Mouse (Mus musculus) ES-Bruce4 (cell line): Measurements from ENCODE around the gene D2hgdh. TPM values are rescaled to one million over a fixed set of nuclear protein-coding genes. Genes with fewer than 3 reads are reported as not detected.
"Not testable (repeated sequence)": the region's sequence is repeated elsewhere in the genome, so short reads cannot be mapped to it uniquely, and the experiment has no call there.

ENCODE experiments used
- H3K27ac ChIP-seq: 2 replicates; pipeline ENCODE4 v1.5.1; 2012; ENCODE audit warnings: low read length, inconsistent platforms; ENCODE audit not compliant: insufficient read depth
- H3K27me3 ChIP-seq: 2 replicates; pipeline ENCODE4 v1.6.1; 2012; ENCODE audit warnings: mild to moderate bottlenecking, low read length, inconsistent platforms; ENCODE audit not compliant: control insufficient read depth, poor library complexity, insufficient read depth, severe bottlenecking
- H3K36me3 ChIP-seq: 2 replicates; pipeline ENCODE4 v1.6.1; 2012; ENCODE audit warnings: inconsistent platforms, mild to moderate bottlenecking, low read length, moderate library complexity; ENCODE audit not compliant: control insufficient read depth, poor library complexity, insufficient read depth, severe bottlenecking
- H3K4me1 ChIP-seq: one replicate; pipeline ENCODE4 v1.8.1; 2011; ENCODE audit warnings: low read length; ENCODE audit not compliant: control insufficient read depth, insufficient read depth
- H3K4me3 ChIP-seq: 2 replicates; pipeline ENCODE4 v1.5.1; 2011; ENCODE audit warnings: low read depth, mild to moderate bottlenecking, low read length
- H3K9ac ChIP-seq: 2 replicates; pipeline ENCODE4 v1.6.1; 2012; ENCODE audit warnings: low read depth, mild to moderate bottlenecking, inconsistent platforms; ENCODE audit not compliant: poor library complexity, severe bottlenecking
- H3K9me3 ChIP-seq: replicated peaks from 2 replicates; pipeline ENCODE4 v1.6.1; 2012; ENCODE audit warnings: mild to moderate bottlenecking, low read length, inconsistent platforms; ENCODE audit not compliant: control insufficient read depth, poor library complexity, insufficient read depth, severe bottlenecking
- CTCF ChIP-seq: IDR thresholded peaks from one replicate; pipeline ENCODE4 v1.8.1; 2011; ENCODE audit warnings: low read depth, low read length
- EP300 ChIP-seq: IDR thresholded peaks from 2 replicates; pipeline ENCODE4 v1.6.1; 2011; ENCODE audit warnings: low read depth, low read length; ENCODE audit not compliant: insufficient read depth
- POLR2A ChIP-seq: IDR thresholded peaks from one replicate; pipeline ENCODE4 v1.8.1; 2011; ENCODE audit warnings: low read length; ENCODE audit not compliant: insufficient read depth
- polyA plus RNA-seq: library from polyadenylated mRNA; stranded (reverse); fragments of >200 nt; gene quantifications from 2 replicates; pipeline ENCODE4 v1.2.4, GENCODE M21; 2011; ENCODE audit warnings: low read depth; ENCODE audit not compliant: missing spikeins, insufficient read depth, insufficient read length

D2hgdh gene
- polyA plus RNA-seq, 1 experiment = 23.4 TPM

GRCm38 (mm10) chr1:93857370-93857769 lies 32.7 kb downstream of the D2hgdh start:
- Histone ChIP-seq H3K9me3 (no peaks in the 10 kb centered on the region), H3K27me3 (no peaks in the 10 kb centered on the region), H3K4me3 (no peak overlapping the region), H3K9ac (no peak overlapping the region), H3K36me3 (no peaks in the 10 kb centered on the region), H3K27ac (no peak overlapping the region), H3K4me1 (no peaks in the 10 kb centered on the region)
- TF ChIP-seq CTCF (no peak), EP300 (no peak), POLR2A (no peak)

GRCm38 (mm10) chr1:93857991-93858390 lies 33.3 kb downstream of the D2hgdh start:
- no peaks in the 10 kb centered on the region for H3K27me3 ChIP-seq
- H3K9me3 ChIP-seq = no peaks in the 10 kb centered on the region
- H3K4me1 ChIP-seq = no peaks in the 10 kb centered on the region
- H3K4me3 ChIP-seq = no peak overlapping the region
- H3K36me3 ChIP-seq = no peaks in the 10 kb centered on the region
- H3K9ac ChIP-seq = no peak overlapping the region
- no peak overlapping the region for H3K27ac ChIP-seq
- no peak for TF ChIP-seq CTCF
- no peak for TF ChIP-seq EP300
- TF ChIP-seq POLR2A = no peak

GRCm38 (mm10) chr1:93859619-93860018 lies 34.9 kb downstream of the D2hgdh start:
- Histone ChIP-seq H3K9ac (no peak overlapping the region), H3K4me1 (no peaks in the 10 kb centered on the region), H3K27ac (no peak overlapping the region), H3K27me3 (no peaks in the 10 kb centered on the region), H3K4me3 (no peak overlapping the region), H3K36me3 (no peaks in the 10 kb centered on the region), H3K9me3 (no peaks in the 10 kb centered on the region)
- TF ChIP-seq POLR2A (no peak), EP300 (no peak), CTCF (no peak)

GRCm38 (mm10) chr1:93861048-93861447 lies 36.3 kb downstream of the D2hgdh start, which contains the start of gene Gal3st2:
Gal3st2 (plus strand) TSS chr1:93861306.
- not testable (repeated sequence) for H3K4me3 ChIP-seq, H3K27me3 ChIP-seq, H3K4me1 ChIP-seq, H3K9me3 ChIP-seq, H3K27ac ChIP-seq, H3K36me3 ChIP-seq, H3K9ac ChIP-seq

- not testable (repeated sequence) for H3K27me3 ChIP-seq, H3K4me3 ChIP-seq, H3K27ac ChIP-seq, H3K9ac ChIP-seq, H3K9me3 ChIP-seq, H3K36me3 ChIP-seq, H3K4me1 ChIP-seq
Measured at GRCm38 (mm10) chr1:93871594-93872105, 46.9 kb downstream of the D2hgdh start.

- not testable (repeated sequence) for H3K4me3 ChIP-seq, H3K27ac ChIP-seq, H3K4me1 ChIP-seq, H3K27me3 ChIP-seq, H3K36me3 ChIP-seq, H3K9ac ChIP-seq, H3K9me3 ChIP-seq
Measured at GRCm38 (mm10) chr1:93874405-93874804, 49.7 kb downstream of the D2hgdh start.

GRCm38 (mm10) chr1:93881778-93882177 lies 57.1 kb downstream of the D2hgdh start:
- not testable (repeated sequence) for H3K4me1 ChIP-seq, H3K9me3 ChIP-seq, H3K27ac ChIP-seq, H3K36me3 ChIP-seq, H3K4me3 ChIP-seq, H3K9ac ChIP-seq, H3K27me3 ChIP-seq
